In the genomic region with DNA sequence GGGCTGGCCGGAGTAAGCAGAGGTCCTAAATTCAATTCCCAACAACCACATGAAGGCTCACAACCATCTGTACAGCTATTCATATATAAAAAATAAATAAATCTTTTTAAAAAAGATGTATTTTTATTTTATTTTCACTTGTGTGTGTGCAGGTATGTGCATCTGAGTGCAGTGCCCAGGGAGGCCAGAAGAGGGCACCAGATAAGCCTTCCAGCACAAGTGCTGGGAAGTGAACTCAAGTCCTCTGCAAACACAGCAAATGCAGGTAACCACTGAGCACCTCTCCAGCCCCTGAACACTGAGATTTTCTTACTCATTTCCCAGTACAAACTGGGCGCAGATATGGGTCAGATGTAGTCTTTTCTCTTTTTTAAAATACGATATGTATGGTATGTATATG, we compare ENCODE assay signal across 10 mouse cellular contexts. TPM values are rescaled to one million over a fixed set of nuclear protein-coding genes. Genes with fewer than 3 reads are reported as not detected.
DNase-seq lines count a peak whose midpoint lies in the region; ATAC-seq and TF ChIP-seq lines count a peak whose summit lies in the region.
"Had no signal": no experiment of that assay in that cellular context is flagged by ENCODE, and none has a peak within 500 bp of the region (broad histone marks: within the 10 kb centered on the region; RNA-seq: fewer than 3 reads in every experiment).

No protein-coding gene starts in this region.

- ATAC-seq in granulocyte monocyte progenitor cell, adult 5-6 weeks (replicated peaks; ENCODE audit: poor library complexity, severe bottlenecking): no peak

- H3K27ac ChIP-seq in layer of hippocampus, adult 2 months: no peak overlapping the region

- TF ChIP-seq CTCF in layer of hippocampus, adult 2 months (conservative IDR thresholded peaks at IDR 0.05): peak; percentile 64

- no peak for DNase-seq in layer of hippocampus, adult 2 months (ENCODE audit: low spot score in 2 of 2)
- DNase-seq in layer of hippocampus, adult 9-11 months: no peak
- DNase-seq in thymus, postnatal 14 days: peak; percentile 43
- no peak for DNase-seq in thymus, adult 18-20 months
- DNase-seq in ZHBTc4 (ENCODE audit: low read depth, low spot score): peak; percentile 65
- no peak for DNase-seq in kidney, postnatal 25 days
- DNase-seq: cerebellum, postnatal 25 days; kidney, postnatal 14 days; lung, postnatal 10 days had no signal

- no peak overlapping the region for H3K4me3 ChIP-seq in layer of hippocampus, adult 2 months

RNA-seq across cellular contexts. Expression of a gene that starts 35.1 kb away (rescaled TPM):
- total RNA-seq in layer of hippocampus, adult 2 months (2021): 10 to 100 TPM in 1 of 2 experiments, 1 to 10 TPM in 1; 9.4 to 10.0 TPM
- total RNA-seq in granulocyte monocyte progenitor cell, adult 5-6 weeks (2014; fragmentation: Nextera tagmentation): 28.0 and 36.6 TPM in 2 replicates
- 12.5 and 15.1 TPM in 2 replicates for total RNA-seq in granulocyte monocyte progenitor cell, adult 5-6 weeks (2017)

RNA-seq across cellular contexts. Expression of a gene that starts 56.9 kb away (rescaled TPM):
- total RNA-seq in layer of hippocampus, adult 2 months (2021): 10 to 100 TPM; 23.3 to 27.2 TPM
- total RNA-seq in granulocyte monocyte progenitor cell, adult 5-6 weeks (2014; fragmentation: Nextera tagmentation): 10.0 and 13.4 TPM in 2 replicates
- total RNA-seq in granulocyte monocyte progenitor cell, adult 5-6 weeks (2017): 4.5 and 9.0 TPM in 2 replicates

Comparison
In these comparisons a context has a peak if more than half of its experiments do, and no peak if none do; other contexts are left out.
1. DNase-seq: peak in thymus, postnatal 14 days (single experiment) and ZHBTc4 (single experiment); none in layer of hippocampus, adult 2 months (0 of 2), layer of hippocampus, adult 9-11 months (single experiment), thymus, adult 18-20 months (0 of 2) and kidney, postnatal 25 days (0 of 2).